Mouse (Mus musculus) stomach, postnatal 0 days (tissue): ENCODE results near the gene Adamts17.

Experiments used
- CTCF ChIP-seq: IDR thresholded peaks from 2 replicates; pipeline ENCODE4 v1.5.1; 2016; ENCODE audit warnings: antibody characterized with exemption, low read depth, mild to moderate bottlenecking, moderate library complexity
- EP300 ChIP-seq: optimal IDR thresholded peaks from 2 replicates; pipeline ENCODE3; 2016; ENCODE audit warnings: antibody characterized with exemption

- TF ChIP-seq CTCF = no peak
- TF ChIP-seq EP300 = no peak
These were observed 127.8 kb downstream of the Adamts17 start for GRCm38 (mm10) chr7:66967206-66967919.
